Mouse (Mus musculus) testis, adult 2 months (tissue): ENCODE data around the gene Nt5m.

Source experiments
- CTCF ChIP-seq: fragments of 200-500 bp; IDR thresholded peaks from 2 replicates; pipeline ENCODE4 v1.5.1; 2012; ENCODE audit warnings: low read depth, mild to moderate bottlenecking, inconsistent platforms, low read length, moderate library complexity; ENCODE audit not compliant: control insufficient read depth, insufficient read depth, insufficient replicate concordance
- POLR2A ChIP-seq: fragments of 200-500 bp; IDR thresholded peaks from 2 replicates; pipeline ENCODE4 v1.6.1; 2012; ENCODE audit warnings: low read depth, mild to moderate bottlenecking, inconsistent platforms, low read length, moderate library complexity; ENCODE audit not compliant: control insufficient read depth

GRCm38 (mm10) chr11:59793390-59793789 is 45.9 kb upstream of the Nt5m start:
- TF ChIP-seq POLR2A (no peak), CTCF (no peak)
